Mouse (Mus musculus) embryonic fibroblast, embryonic 13.5 days (primary cell): Measurements from ENCODE around the gene Fam136a. TPM values are rescaled to one million over a fixed set of nuclear protein-coding genes. Genes with fewer than 3 reads are reported as not detected.

Experiments
- H3K27ac ChIP-seq: 2 replicates; pipeline ENCODE4 v1.5.1; 2012; ENCODE audit warnings: low read length, control low read depth, inconsistent platforms; ENCODE audit not compliant: insufficient read depth
- H3K4me1 ChIP-seq: 2 replicates; pipeline ENCODE4 v1.6.1; 2011; ENCODE audit warnings: low read length; ENCODE audit not compliant: control insufficient read depth, insufficient read depth
- H3K4me3 ChIP-seq: 2 replicates; pipeline ENCODE4 v1.5.1; 2011; ENCODE audit warnings: mild to moderate bottlenecking, control low read depth, low read length; ENCODE audit not compliant: insufficient read depth
- CTCF ChIP-seq: IDR thresholded peaks from 2 replicates; pipeline ENCODE4 v1.5.1; 2011; ENCODE audit warnings: mild to moderate bottlenecking, control low read depth, low read length, moderate library complexity, borderline replicate concordance; ENCODE audit not compliant: insufficient read depth
- POLR2A ChIP-seq: IDR thresholded peaks from 2 replicates; pipeline ENCODE4 v1.6.1; 2011; ENCODE audit warnings: low read depth, mild to moderate bottlenecking, control low read depth, low read length, moderate library complexity
- polyA plus RNA-seq: library from polyadenylated mRNA; stranded (reverse); fragments of >200 nt; gene quantifications from 2 replicates; pipeline ENCODE4 v1.2.4, GENCODE M21; 2011; ENCODE audit warnings: low read depth; ENCODE audit not compliant: missing spikeins, insufficient read length

Gene Fam136a
- polyA plus RNA-seq, 1 experiment = 31.9 TPM

GRCm38 (mm10) chr6:86394078-86394720 is 28.8 kb downstream of the Fam136a start:
- peaks cover 9% of the 10 kb centered on the region for H3K4me1 ChIP-seq
- no peak overlapping the region for H3K27ac ChIP-seq
- H3K4me3 ChIP-seq = no peak overlapping the region
- TF ChIP-seq CTCF (no peak), POLR2A (no peak)

GRCm38 (mm10) chr6:86395021-86395420 is 29.6 kb downstream of the Fam136a start:
- Histone ChIP-seq H3K27ac (no peak overlapping the region), H3K4me1 (peaks cover 9% of the 10 kb centered on the region), H3K4me3 (no peak overlapping the region; the same call in 1 of the 2 replicates)
- no peak for TF ChIP-seq CTCF
- TF ChIP-seq POLR2A = no peak

- Histone ChIP-seq H3K4me1 (peaks cover 9% of the 10 kb centered on the region), H3K27ac (no peak overlapping the region), H3K4me3 (peak overlapping the region; percentile 77)
- TF ChIP-seq POLR2A = no peak
- TF ChIP-seq CTCF = no peak
Measured at GRCm38 (mm10) chr6:86395969-86396368, 30.5 kb downstream of the Fam136a start.

- peak; percentile 98 for TF ChIP-seq POLR2A
- TF ChIP-seq CTCF = no peak
- peak within 1 kb of the TSS; percentile 22 for H3K27ac ChIP-seq
Measured at GRCm38 (mm10) chr6:86396581-86397256, 31.3 kb downstream of the Fam136a start, which contains the start of gene Pcyox1. Gene Pcyox1, minus strand, starts transcription at chr6:86397154.

GRCm38 (mm10) chr6:86397257-86397980 is 32.0 kb downstream of the Fam136a start:
- Histone ChIP-seq H3K4me1 (peaks cover 9% of the 10 kb centered on the region), H3K4me3 (peak overlapping the region; percentile 47), H3K27ac (peak overlapping the region; percentile 22)
- TF ChIP-seq POLR2A (no peak; the same call in 1 of the 2 replicates), CTCF (no peak)

More at GRCm38 (mm10) chr6:86396581-86397256, 31.3 kb downstream of the Fam136a start, which contains the start of gene Pcyox1:
- Histone ChIP-seq H3K4me3 (peak within 1 kb of the TSS; percentile 77), H3K4me1 (peaks cover 9% of the 10 kb centered on the region)

- TF ChIP-seq POLR2A (no peak), CTCF (no peak)
- Histone ChIP-seq H3K4me1 (peaks cover 9% of the 10 kb centered on the region), H3K27ac (no peak overlapping the region), H3K4me3 (no peak overlapping the region)
Measured at GRCm38 (mm10) chr6:86398986-86399385, 33.5 kb downstream of the Fam136a start.

GRCm38 (mm10) chr6:86399995-86400394 is 34.5 kb downstream of the Fam136a start:
- no peak for TF ChIP-seq CTCF
- TF ChIP-seq POLR2A = no peak
- Histone ChIP-seq H3K4me1 (peaks cover 9% of the 10 kb centered on the region), H3K27ac (no peak overlapping the region), H3K4me3 (no peak overlapping the region)

- H3K27ac ChIP-seq = no peak overlapping the region
- peaks cover 6% of the 10 kb centered on the region; the same call in 1 of the 2 replicates for H3K4me1 ChIP-seq
- peak overlapping the region; percentile 28 for H3K4me3 ChIP-seq
- TF ChIP-seq POLR2A (no peak), CTCF (no peak)
Measured at GRCm38 (mm10) chr6:86400972-86401371, 35.5 kb downstream of the Fam136a start.

GRCm38 (mm10) chr6:86402681-86403607 is 37.5 kb downstream of the Fam136a start:
- Histone ChIP-seq H3K4me3 (peak overlapping the region; percentile 37), H3K27ac (peak overlapping the region; percentile 60), H3K4me1 (peaks cover 4% of the 10 kb centered on the region; the same call in 1 of the 2 replicates)
- TF ChIP-seq CTCF = no peak
- TF ChIP-seq POLR2A = no peak
